Mouse (Mus musculus) liver, embryonic 13.5 days (tissue): ENCODE results near the gene Rfesd. TPM values are rescaled to one million over a fixed set of nuclear protein-coding genes. Genes with fewer than 3 reads are reported as not detected.

Experiments used
- ATAC-seq: fragments of 200-750 bp; cut with Nextera tagmentation; 2 replicates; pipeline ENCODE4 v1.8.0; 2017; ENCODE audit warnings: low read depth, mild to moderate bottlenecking, moderate number of reproducible peaks, moderate library complexity
- DNase-seq: peaks from one replicate; pipeline ENCODE4 v3.0.0; 2022
- H3K27ac ChIP-seq: fragments of 300-500 bp; sonication (generic); 2 replicates; pipeline ENCODE4 v1.5.1; 2015; ENCODE audit warnings: moderate library complexity, mild to moderate bottlenecking, inconsistent platforms
- H3K27me3 ChIP-seq: fragments of 300-500 bp; sonication (generic); 2 replicates; pipeline ENCODE4 v1.6.1; 2015; ENCODE audit warnings: mild to moderate bottlenecking, inconsistent platforms
- H3K36me3 ChIP-seq: fragments of 300-500 bp; sonication (generic); 2 replicates; pipeline ENCODE4 v1.6.1; 2015; ENCODE audit warnings: mild to moderate bottlenecking, inconsistent platforms
- H3K4me1 ChIP-seq: fragments of 300-500 bp; sonication (generic); replicated peaks from 2 replicates; pipeline ENCODE4 v1.6.1; 2015; ENCODE audit warnings: inconsistent platforms
- H3K4me2 ChIP-seq: fragments of 300-500 bp; sonication (generic); 2 replicates; pipeline ENCODE4 v1.6.1; 2015; ENCODE audit warnings: inconsistent platforms, mild to moderate bottlenecking, moderate library complexity
- H3K4me3 ChIP-seq: fragments of 300-500 bp; sonication (generic); replicated peaks from 2 replicates; pipeline ENCODE4 v1.5.1; 2015; ENCODE audit warnings: mild to moderate bottlenecking, inconsistent platforms
- H3K9ac ChIP-seq: fragments of 300-500 bp; sonication (generic); 2 replicates; pipeline ENCODE4 v1.6.1; 2015; ENCODE audit warnings: mild to moderate bottlenecking, inconsistent platforms
- H3K9me3 ChIP-seq: fragments of 300-500 bp; sonication (generic); replicated peaks from 2 replicates; pipeline ENCODE4 v1.6.1; 2016; ENCODE audit warnings: inconsistent platforms
- WGBS: fragments of 180-500 bp; shearing (Covaris S2); methylation state at CpG from one replicate; pipeline ENCODE4 v1.1.7; 2015; ENCODE audit not compliant: insufficient replicate concordance; 5-methylcytosine and 5-hydroxymethylcytosine counted together
- polyA plus RNA-seq: library from polyadenylated mRNA; unstranded; fragments of >200 nt; fragmentation: Nextera tagmentation; extraction: Ambion mirVana; gene quantifications from 2 replicates; pipeline ENCODE4 v1.2.1, GENCODE M21; 2015

The Rfesd gene
- polyA plus RNA-seq = 241 and 244 TPM in 2 replicates

- Histone ChIP-seq H3K9me3 (no peaks in the 10 kb centered on the region), H3K27me3 (no peaks in the 10 kb centered on the region), H3K9ac (peak within 1 kb of the TSS; percentile 86), H3K4me1 (peaks cover 17% of the 10 kb centered on the region), H3K27ac (peak within 1 kb of the TSS; percentile 98), H3K4me3 (peak within 1 kb of the TSS; percentile 77), H3K4me2 (peak within 1 kb of the TSS; percentile 77), H3K36me3 (no peaks in the 10 kb centered on the region)
- peak; percentile 96 for DNase-seq
- under 1% methylated on average over 50 of the region's 50 CpGs for WGBS
- ATAC-seq = peak; percentile 86
Observed at GRCm38 (mm10) chr13:76017974-76018843, at the start of gene Rfesd. Gene Rfesd, minus strand, starts transcription at chr13:76018719.

- no peaks in the 10 kb centered on the region for H3K27me3 ChIP-seq
- no peaks in the 10 kb centered on the region for H3K4me1 ChIP-seq
- no peak overlapping the region for H3K4me2 ChIP-seq
- DNase-seq (no peak), ATAC-seq (no peak)
- H3K27ac ChIP-seq = no peak overlapping the region
- H3K4me3 ChIP-seq = no peak overlapping the region
- 82% methylated on average over 13 of the region's 13 CpGs for WGBS
- H3K9ac ChIP-seq = no peak overlapping the region
- H3K9me3 ChIP-seq = no peaks in the 10 kb centered on the region
- H3K36me3 ChIP-seq = peaks cover 15% of the 10 kb centered on the region
Observed at GRCm38 (mm10) chr13:76064363-76064945, 45.9 kb upstream of the Rfesd start.

GRCm38 (mm10) chr13:76063548-76063947 is 45.0 kb upstream of the Rfesd start:
- no peak for ATAC-seq
- DNase-seq = no peak
- Histone ChIP-seq H3K27ac (no peak overlapping the region), H3K27me3 (no peaks in the 10 kb centered on the region), H3K4me3 (no peak overlapping the region), H3K9ac (no peak overlapping the region), H3K4me1 (no peaks in the 10 kb centered on the region), H3K36me3 (peaks cover 15% of the 10 kb centered on the region), H3K9me3 (no peaks in the 10 kb centered on the region), H3K4me2 (no peak overlapping the region)
- WGBS = 79% methylated on average over 4 of the region's 4 CpGs

- Histone ChIP-seq H3K9ac (no peak overlapping the region), H3K4me2 (no peak overlapping the region), H3K27ac (no peak overlapping the region), H3K4me1 (peaks cover 8% of the 10 kb centered on the region), H3K27me3 (no peaks in the 10 kb centered on the region), H3K36me3 (peaks cover 15% of the 10 kb centered on the region), H3K9me3 (no peaks in the 10 kb centered on the region), H3K4me3 (no peak overlapping the region)
- 82% methylated on average over 3 of the region's 3 CpGs for WGBS
- ATAC-seq = no peak
- no peak for DNase-seq
Observed at GRCm38 (mm10) chr13:76062569-76062968, 44.0 kb upstream of the Rfesd start.

- Histone ChIP-seq H3K27ac (no peak overlapping the region), H3K9ac (no peak overlapping the region), H3K9me3 (no peaks in the 10 kb centered on the region), H3K4me2 (no peak overlapping the region), H3K36me3 (peaks cover 15% of the 10 kb centered on the region), H3K27me3 (no peaks in the 10 kb centered on the region), H3K4me3 (no peak overlapping the region), H3K4me1 (peaks cover 13% of the 10 kb centered on the region)
- DNase-seq = no peak
- ATAC-seq = no peak
- 80% methylated on average over 3 of the region's 3 CpGs for WGBS
Observed at GRCm38 (mm10) chr13:76062126-76062525, 43.6 kb upstream of the Rfesd start.

- Histone ChIP-seq H3K4me3 (no peak overlapping the region), H3K9me3 (no peaks in the 10 kb centered on the region), H3K27me3 (peaks cover 15% of the 10 kb centered on the region; the same call in 1 of the 2 replicates), H3K36me3 (peaks cover 9% of the 10 kb centered on the region), H3K9ac (no peak overlapping the region), H3K4me1 (peaks cover 38% of the 10 kb centered on the region), H3K4me2 (no peak overlapping the region), H3K27ac (no peak overlapping the region)
- ATAC-seq (no peak), DNase-seq (no peak)
- 84% methylated on average over 4 of the region's 4 CpGs for WGBS
Observed at GRCm38 (mm10) chr13:76059591-76059990, 41.1 kb upstream of the Rfesd start.

GRCm38 (mm10) chr13:76057267-76058069 is 38.9 kb upstream of the Rfesd start:
- H3K4me1 ChIP-seq = peaks cover 49% of the 10 kb centered on the region
- WGBS = 71% methylated on average over 10 of the region's 10 CpGs
- no peaks in the 10 kb centered on the region for H3K9me3 ChIP-seq
- ATAC-seq (no peak), DNase-seq (no peak)
- H3K4me3 ChIP-seq = peak overlapping the region; percentile 71
- H3K4me2 ChIP-seq = peak overlapping the region; percentile 97
- peaks cover 3% of the 10 kb centered on the region; the same call in 1 of the 2 replicates for H3K36me3 ChIP-seq
- peaks cover 17% of the 10 kb centered on the region; the same call in 1 of the 2 replicates for H3K27me3 ChIP-seq
- H3K9ac ChIP-seq = peak overlapping the region; percentile 78
- H3K27ac ChIP-seq = no peak overlapping the region

- no peaks in the 10 kb centered on the region for H3K36me3 ChIP-seq
- peak within 1 kb of the TSS; percentile 85 for H3K27ac ChIP-seq
- ATAC-seq (no peak), DNase-seq (no peak)
- H3K9me3 ChIP-seq = no peaks in the 10 kb centered on the region
- peak within 1 kb of the TSS; percentile 78 for H3K9ac ChIP-seq
- WGBS = 28% methylated on average over 10 of the region's 10 CpGs
- H3K4me1 ChIP-seq = peaks cover 49% of the 10 kb centered on the region
- H3K27me3 ChIP-seq = peaks cover 20% of the 10 kb centered on the region; the same call in 1 of the 2 replicates
- peak within 1 kb of the TSS; percentile 97 for H3K4me2 ChIP-seq
- H3K4me3 ChIP-seq = peak within 1 kb of the TSS; percentile 71
Observed at GRCm38 (mm10) chr13:76056896-76057266, 38.4 kb upstream of the Rfesd start, which contains the start of gene Gpr150. Gene Gpr150, minus strand, starts transcription at chr13:76056996.

GRCm38 (mm10) chr13:76056261-76056724 is 37.8 kb upstream of the Rfesd start:
- H3K36me3 ChIP-seq = no peaks in the 10 kb centered on the region
- under 1% methylated on average over 34 of the region's 34 CpGs for WGBS
- DNase-seq (peak; percentile 81), ATAC-seq (peak; percentile 83)
- peaks cover 49% of the 10 kb centered on the region for H3K4me1 ChIP-seq
- H3K4me2 ChIP-seq = peak overlapping the region; percentile 97
- peak overlapping the region; percentile 78 for H3K9ac ChIP-seq
- H3K27me3 ChIP-seq = peaks cover 20% of the 10 kb centered on the region; the same call in 1 of the 2 replicates
- peak overlapping the region; percentile 85 for H3K27ac ChIP-seq
- H3K9me3 ChIP-seq = no peaks in the 10 kb centered on the region
- H3K4me3 ChIP-seq = peak overlapping the region; percentile 71

- ATAC-seq = peak; percentile 95
- Histone ChIP-seq H3K4me1 (peaks cover 49% of the 10 kb centered on the region), H3K27me3 (peaks cover 20% of the 10 kb centered on the region; the same call in 1 of the 2 replicates), H3K9ac (peak overlapping the region; percentile 78), H3K27ac (peak overlapping the region; percentile 85), H3K4me3 (peak overlapping the region; percentile 71), H3K9me3 (no peaks in the 10 kb centered on the region), H3K4me2 (peak overlapping the region; percentile 97), H3K36me3 (no peaks in the 10 kb centered on the region)
- WGBS = 2% methylated on average over 59 of the region's 59 CpGs
- peak; percentile 87 for DNase-seq
Observed at GRCm38 (mm10) chr13:76055391-76056232, 37.1 kb upstream of the Rfesd start.
